Mouse (Mus musculus): Measurements from ENCODE around the gene Stoml2.
A peak's percentile ranks its signal among the peaks of the same experiment; 100 is the strongest.

Stoml2 gene

GRCm38 (mm10) chr4:43038567-43039495 is 7.3 kb upstream of the Stoml2 start:
- DNase-seq (ENCODE audit: low spot score in 2 of 2) = peak; percentile 56 to 60

GRCm38 (mm10) chr4:43037860-43038566 is 6.5 kb upstream of the Stoml2 start:
- no peak for DNase-seq (ENCODE audit: low spot score in 2 of 2)

GRCm38 (mm10) chr4:43036356-43036755 is 4.8 kb upstream of the Stoml2 start:
- no peak for DNase-seq (ENCODE audit: low spot score in 2 of 2)

DNA sequence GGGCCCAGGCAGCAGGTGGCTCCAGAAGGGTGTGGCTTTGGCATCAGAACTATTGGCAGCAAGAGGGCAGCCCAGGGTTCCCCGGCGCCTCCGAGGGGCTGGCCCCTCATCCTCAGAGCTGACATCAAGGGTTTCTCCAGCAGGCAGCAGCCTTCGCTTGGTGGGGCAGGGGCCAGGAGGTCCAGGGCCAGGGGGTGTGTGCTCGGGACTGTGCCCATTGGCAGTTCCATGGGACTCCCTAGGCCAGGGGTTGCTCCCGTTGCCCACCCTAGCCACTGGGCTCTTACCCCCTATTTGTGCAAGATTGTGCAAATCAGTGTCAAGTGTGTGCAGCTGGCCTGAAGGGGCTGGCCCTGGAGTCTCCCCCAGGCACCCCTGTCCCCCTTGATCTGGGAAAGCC is 4.3 kb upstream of the Stoml2 start:
- no peak for DNase-seq (ENCODE audit: low spot score in 2 of 2)

- no peak for DNase-seq (ENCODE audit: low spot score in 2 of 2)
Observed at GRCm38 (mm10) chr4:43033481-43033880, 2.0 kb upstream of the Stoml2 start.

GRCm38 (mm10) chr4:43032501-43032900 is 991 bp upstream of the Stoml2 start:
- no peak for DNase-seq (ENCODE audit: low spot score in 2 of 2)

- no peak for DNase-seq (ENCODE audit: low spot score in 2 of 2)
Observed at GRCm38 (mm10) chr4:43030780-43031230, 705 bp downstream of the Stoml2 start.

DNA sequence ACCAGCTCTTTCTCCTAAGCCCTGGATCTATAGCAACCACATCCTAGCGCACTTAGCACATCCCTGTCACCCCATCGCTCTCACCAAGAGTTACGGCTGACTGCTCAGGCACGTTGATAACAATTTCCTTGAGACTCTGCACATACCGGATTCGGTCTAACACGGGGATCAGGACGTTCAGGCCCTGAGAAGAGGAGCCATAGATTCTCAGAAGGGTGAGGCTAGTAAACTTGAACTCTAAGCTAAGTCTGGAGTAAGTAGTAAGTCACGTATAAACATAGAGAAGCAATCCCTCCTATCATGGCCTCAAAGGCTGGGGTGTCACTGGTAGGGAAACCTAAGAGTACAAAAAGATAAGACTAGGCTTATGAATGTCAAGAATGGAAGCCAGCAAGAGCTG is 1.2 kb downstream of the Stoml2 start:
- no peak for DNase-seq (ENCODE audit: low spot score in 2 of 2)

DNA sequence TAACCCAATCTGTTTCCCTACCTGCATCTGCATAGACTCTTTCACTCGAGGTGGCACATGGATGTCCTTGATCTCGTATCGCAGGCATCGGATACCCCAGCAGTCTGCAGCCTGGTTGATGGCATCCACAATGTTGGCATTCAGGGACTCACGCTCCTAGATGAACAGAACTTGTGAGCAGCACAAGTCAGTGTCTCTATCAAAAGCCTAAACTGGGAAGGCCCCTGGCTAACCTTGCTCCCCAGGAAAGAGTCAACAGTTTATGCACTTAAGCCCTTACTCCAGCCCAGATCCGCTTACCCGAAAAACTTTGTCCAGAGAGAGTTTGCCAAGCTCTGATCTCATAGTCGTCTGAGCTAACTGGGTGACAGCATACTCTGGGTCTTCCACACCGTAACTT is 1.8 kb downstream of the Stoml2 start:
- DNase-seq (ENCODE audit: low spot score in 2 of 2) = no peak

DNA sequence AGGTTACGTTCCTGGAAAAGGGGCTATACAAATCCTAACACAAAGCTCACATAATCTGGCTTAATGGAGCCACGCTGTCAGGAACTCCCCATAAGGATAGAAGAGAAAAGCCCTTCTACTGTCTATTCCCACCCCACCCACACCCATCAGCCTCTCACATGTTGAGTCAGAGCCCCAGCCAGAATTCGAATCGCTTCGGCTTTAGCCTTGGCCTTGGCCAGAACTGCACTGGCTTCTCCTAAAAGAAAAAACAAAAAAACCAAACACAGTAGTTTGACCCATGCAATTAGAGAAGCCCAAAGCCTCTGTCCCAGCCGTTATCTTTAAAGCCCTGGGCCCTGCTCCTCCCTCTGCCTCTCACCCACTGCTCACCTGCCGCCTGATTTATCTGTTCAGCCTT is 2.4 kb downstream of the Stoml2 start:
- DNase-seq (ENCODE audit: low spot score in 2 of 2) = no peak

DNA sequence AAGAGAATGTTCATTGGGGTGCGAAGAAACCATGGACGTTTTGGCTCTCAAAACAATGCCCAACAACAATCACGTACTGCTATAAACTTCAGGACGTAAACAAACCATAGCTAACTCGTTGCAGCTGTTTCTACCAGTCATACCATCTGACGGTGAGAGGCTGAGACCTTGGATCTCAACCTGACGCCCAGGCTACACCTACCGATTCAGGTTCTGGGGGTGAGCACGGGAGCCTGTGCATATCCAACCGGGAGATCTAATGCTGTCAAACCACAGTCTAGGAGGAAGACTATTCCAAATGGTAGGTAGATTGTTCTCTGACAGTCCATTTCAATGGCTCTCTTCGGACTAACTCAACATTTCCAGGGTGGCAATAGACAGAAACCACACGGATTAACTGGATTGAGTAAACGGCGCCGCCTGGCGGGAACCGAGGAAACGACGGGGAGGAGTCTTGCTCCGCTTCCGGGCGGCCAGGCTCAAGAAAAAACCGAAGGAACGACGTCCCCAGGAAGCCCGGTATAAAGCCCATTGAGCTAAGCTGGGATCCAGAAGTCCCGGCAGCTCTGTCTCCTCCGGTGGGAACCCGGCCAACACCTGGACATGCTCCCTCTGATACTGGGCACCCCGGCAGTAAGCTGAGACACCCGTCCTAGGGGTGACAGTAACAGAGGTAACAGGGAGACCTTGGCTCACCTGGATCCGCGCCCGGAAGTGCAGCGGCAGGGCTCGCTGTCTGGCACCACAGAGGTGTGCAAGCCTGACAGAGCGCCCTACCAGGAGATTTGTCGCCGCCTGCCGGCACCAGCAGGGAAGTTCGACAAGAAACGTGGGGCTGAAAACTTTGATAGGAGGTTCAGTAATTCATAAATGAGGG is 6.2 kb downstream of the Stoml2 start, which contains the start of gene Pigo:
Pigo (minus strand) TSS at position 736 of the 877 bp plus-strand sequence.
- peak; percentile 87 to 92 for DNase-seq (ENCODE audit: low spot score in 2 of 2)

DNA sequence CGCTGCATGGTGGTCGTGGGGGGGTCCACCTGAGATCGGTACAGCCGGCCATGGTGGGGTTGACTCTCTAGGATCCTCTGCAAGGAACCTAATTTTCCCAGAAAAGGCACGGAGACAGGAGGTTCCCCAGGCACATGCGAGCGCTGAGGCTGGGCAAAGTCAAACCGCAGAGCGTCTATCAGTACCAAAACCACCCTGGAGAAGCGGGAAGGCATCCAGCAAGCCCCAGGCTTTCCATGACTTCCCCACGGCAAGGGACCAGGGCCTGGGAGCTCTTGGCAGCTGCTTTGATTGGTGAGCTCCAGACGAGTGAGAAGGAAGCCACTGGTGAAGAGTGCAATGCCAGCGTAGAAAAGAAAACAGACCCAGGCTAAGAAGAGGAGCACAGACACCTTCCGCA is 6.8 kb downstream of the Stoml2 start:
- DNase-seq (ENCODE audit: low spot score in 2 of 2) = no peak

GRCm38 (mm10) chr4:43021341-43021740 is 10.2 kb downstream of the Stoml2 start:
- DNase-seq (ENCODE audit: low spot score in 2 of 2) = no peak

- DNase-seq (ENCODE audit: low spot score in 2 of 2) = no peak
Observed at GRCm38 (mm10) chr4:43020876-43021275, 10.6 kb downstream of the Stoml2 start.

- no peak for DNase-seq (ENCODE audit: low spot score in 2 of 2)
Observed at GRCm38 (mm10) chr4:43019641-43020465, 11.7 kb downstream of the Stoml2 start.

GRCm38 (mm10) chr4:43019176-43019575 is 12.3 kb downstream of the Stoml2 start:
- DNase-seq (ENCODE audit: low spot score in 2 of 2) = no peak

GRCm38 (mm10) chr4:43018156-43018555 is 13.4 kb downstream of the Stoml2 start:
- DNase-seq (ENCODE audit: low spot score in 2 of 2) = no peak

GRCm38 (mm10) chr4:43012091-43012490 is 19.4 kb downstream of the Stoml2 start:
- no peak for DNase-seq (ENCODE audit: low spot score in 2 of 2)

GRCm38 (mm10) chr4:43010161-43011038 is 21.1 kb downstream of the Stoml2 start, which contains the start of gene Fancg:
Gene Fancg (minus strand): TSS chr4:43010506.
- DNase-seq (ENCODE audit: low spot score in 2 of 2) = peak; percentile 65 to 83

- DNase-seq (ENCODE audit: low spot score in 2 of 2) = no peak
Observed at GRCm38 (mm10) chr4:43005765-43006164, 25.7 kb downstream of the Stoml2 start.
